ENCODE assay signal across 19 mouse cellular contexts in the genomic region with DNA sequence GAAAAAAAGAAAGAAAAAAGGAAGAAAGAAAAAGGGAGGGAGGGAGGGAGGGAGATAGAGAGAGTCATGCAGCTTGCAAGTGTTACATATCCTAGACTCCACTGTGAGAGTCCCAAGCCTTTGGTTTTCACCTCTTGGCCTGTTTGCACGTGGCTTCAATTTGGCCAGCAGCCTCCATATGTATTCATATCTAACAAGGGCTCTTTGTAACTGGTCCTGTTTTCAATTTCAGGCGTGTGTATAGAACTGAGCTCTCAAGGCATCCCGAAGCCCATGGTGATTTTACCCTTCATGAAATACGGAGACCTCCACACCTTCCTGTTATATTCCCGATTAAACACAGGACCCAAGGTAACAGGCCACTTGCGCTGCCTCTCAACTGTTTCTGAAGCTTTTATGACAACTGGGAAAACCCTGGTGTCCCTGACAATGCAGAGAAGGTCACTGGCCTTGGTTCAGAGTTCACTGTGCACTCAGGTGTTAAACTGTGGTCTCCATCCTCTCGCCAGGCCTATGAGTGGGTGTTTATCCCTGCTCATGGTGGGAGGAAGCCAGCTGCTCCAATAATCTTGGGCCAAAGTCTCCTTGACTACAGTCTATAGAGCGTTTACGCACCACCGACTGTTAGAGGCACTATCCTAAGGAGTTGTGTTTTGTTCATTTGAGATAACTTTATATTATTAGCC. TPM values are rescaled to one million over a fixed set of nuclear protein-coding genes. Genes with fewer than 3 reads are reported as not detected.
A peak's percentile ranks its signal among the peaks of the same experiment; 100 is the strongest.
DNase-seq lines count a peak whose midpoint lies in the region; ATAC-seq lines count a peak whose summit lies in the region.
"Had no signal": no experiment of that assay in that cellular context is flagged by ENCODE, and none has a peak within 500 bp of the region (broad histone marks: within the 10 kb centered on the region; RNA-seq: fewer than 3 reads in every experiment).

No protein-coding gene starts in this region.

- DNase-seq in forebrain, embryonic 10.5 days (ENCODE audit: extremely low spot score, low spot score), result peak; percentile 15
- DNase-seq in NIH3T3 (ENCODE audit: low read depth), result peak; percentile 33
- peak; percentile 26 for DNase-seq in kidney, postnatal 14 days
- DNase-seq in spleen, postnatal 10 days (ENCODE audit: low spot score in 2 of 2), result no peak
- no peak for DNase-seq in adrenal gland, postnatal 10 days
- DNase-seq: cerebellum, postnatal 14 days; heart, postnatal 4 days; lung, adult 2 months; lung, postnatal 4 days; right cerebral cortex, adult 18-20 months; spleen, adult 18-20 months had no signal

- peak overlapping the region; percentile 54; the same call in 1 of the 2 replicates for H3K27ac ChIP-seq in forebrain, embryonic 10.5 days
- no peak overlapping the region for H3K27ac ChIP-seq in forebrain, embryonic 13.5 days
- H3K27ac ChIP-seq in embryonic facial prominence, embryonic 13.5 days, result peak overlapping the region; percentile 69
- H3K27ac ChIP-seq in midbrain, embryonic 13.5 days, result no peak overlapping the region
- H3K27ac ChIP-seq: forebrain, embryonic 15.5 days; midbrain, embryonic 12.5 days; stomach, postnatal 0 days had no signal

- no peaks in the 10 kb centered on the region for H3K27me3 ChIP-seq in forebrain, embryonic 10.5 days (ENCODE audit: poor library complexity, severe bottlenecking)
- no peaks in the 10 kb centered on the region for H3K27me3 ChIP-seq in forebrain, embryonic 13.5 days
- H3K27me3 ChIP-seq in embryonic facial prominence, embryonic 13.5 days, result no peaks in the 10 kb centered on the region
- no peaks in the 10 kb centered on the region for H3K27me3 ChIP-seq in midbrain, embryonic 13.5 days
- H3K27me3 ChIP-seq: forebrain, embryonic 15.5 days; midbrain, embryonic 12.5 days had no signal

- no peaks in the 10 kb centered on the region for H3K9me3 ChIP-seq in forebrain, embryonic 10.5 days
- H3K9me3 ChIP-seq in forebrain, embryonic 13.5 days (replicated peaks), result no peaks in the 10 kb centered on the region
- H3K9me3 ChIP-seq in embryonic facial prominence, embryonic 13.5 days, result no peaks in the 10 kb centered on the region
- no peaks in the 10 kb centered on the region for H3K9me3 ChIP-seq in midbrain, embryonic 13.5 days
- H3K9me3 ChIP-seq: forebrain, embryonic 15.5 days; midbrain, embryonic 12.5 days had no signal

- 75% methylated on average over 10 of the region's 10 CpGs for WGBS in forebrain, embryonic 10.5 days
- 86% methylated on average over 10 of the region's 10 CpGs for WGBS in forebrain, embryonic 13.5 days
- 38% methylated on average over 10 of the region's 10 CpGs for WGBS in embryonic facial prominence, embryonic 13.5 days
- 87% methylated on average over 10 of the region's 10 CpGs for WGBS in midbrain, embryonic 13.5 days

- no peak overlapping the region for H3K4me3 ChIP-seq in forebrain, embryonic 10.5 days
- H3K4me3 ChIP-seq in forebrain, embryonic 13.5 days, result no peak overlapping the region
- H3K4me3 ChIP-seq in embryonic facial prominence, embryonic 13.5 days, result no peak overlapping the region
- H3K4me3 ChIP-seq in midbrain, embryonic 13.5 days (replicated peaks), result no peak overlapping the region
- H3K4me3 ChIP-seq: forebrain, embryonic 15.5 days; midbrain, embryonic 12.5 days had no signal

- ATAC-seq in forebrain, embryonic 13.5 days, result no peak
- no peak for ATAC-seq in embryonic facial prominence, embryonic 13.5 days (ENCODE audit: insufficient number of reproducible peaks, insufficient read depth, low FRiP score, low TSS enrichment, low read depth)
- no peak for ATAC-seq in midbrain, embryonic 13.5 days
- ATAC-seq: forebrain, embryonic 15.5 days; intestine, embryonic 16.5 days had no signal

- H3K4me1 ChIP-seq in forebrain, embryonic 10.5 days, result peaks cover 19% of the 10 kb centered on the region
- H3K4me1 ChIP-seq in forebrain, embryonic 13.5 days, result peaks cover 5% of the 10 kb centered on the region
- H3K4me1 ChIP-seq in embryonic facial prominence, embryonic 13.5 days, result peaks cover 20% of the 10 kb centered on the region
- peaks cover 6% of the 10 kb centered on the region for H3K4me1 ChIP-seq in midbrain, embryonic 13.5 days (replicated peaks)
- H3K4me1 ChIP-seq: forebrain, embryonic 15.5 days had no signal

- no peak overlapping the region for H3K4me2 ChIP-seq in forebrain, embryonic 13.5 days
- no peak overlapping the region for H3K4me2 ChIP-seq in embryonic facial prominence, embryonic 13.5 days
- no peak overlapping the region for H3K4me2 ChIP-seq in midbrain, embryonic 13.5 days (replicated peaks)
- H3K4me2 ChIP-seq: forebrain, embryonic 15.5 days; liver, embryonic 11.5 days; midbrain, embryonic 12.5 days had no signal

- no peak overlapping the region for H3K9ac ChIP-seq in forebrain, embryonic 13.5 days
- no peak overlapping the region for H3K9ac ChIP-seq in embryonic facial prominence, embryonic 13.5 days
- no peak overlapping the region for H3K9ac ChIP-seq in midbrain, embryonic 13.5 days (replicated peaks)
- H3K9ac ChIP-seq: forebrain, embryonic 15.5 days; midbrain, embryonic 12.5 days had no signal

- no peaks in the 10 kb centered on the region; the same call in 1 of the 2 replicates for H3K36me3 ChIP-seq in forebrain, embryonic 10.5 days (replicated peaks)
- no peaks in the 10 kb centered on the region for H3K36me3 ChIP-seq in forebrain, embryonic 13.5 days (ENCODE audit: poor library complexity, severe bottlenecking)
- peaks cover 49% of the 10 kb centered on the region for H3K36me3 ChIP-seq in embryonic facial prominence, embryonic 13.5 days
- H3K36me3 ChIP-seq in midbrain, embryonic 13.5 days, result no peaks in the 10 kb centered on the region
- H3K36me3 ChIP-seq: forebrain, embryonic 15.5 days; midbrain, embryonic 12.5 days had no signal

RNA-seq across cellular contexts. Expression of a gene that starts 34.1 kb away (rescaled TPM):
- 23.6 and 24.7 TPM in 2 replicates for polyA plus RNA-seq in forebrain, embryonic 10.5 days (2016; fragmentation: Nextera tagmentation; extraction: Ambion mirVana)
- polyA plus RNA-seq in forebrain, embryonic 13.5 days (2015; fragmentation: Nextera tagmentation; extraction: Ambion mirVana), result 33.8 and 36.8 TPM in 2 replicates
- polyA plus RNA-seq in embryonic facial prominence, embryonic 13.5 days (2015; fragmentation: Nextera tagmentation; extraction: Ambion mirVana), result 28.4 and 32.0 TPM in 2 replicates
- polyA plus RNA-seq in midbrain, embryonic 13.5 days (2015; fragmentation: Nextera tagmentation; extraction: Ambion mirVana), result 37.6 and 38.3 TPM in 2 replicates
- total RNA-seq in adrenal gland, postnatal 10 days (2021), result 10 to 100 TPM; 33.2 to 37.1 TPM

Comparison
In these comparisons a context has a peak if more than half of its experiments do, and no peak if none do; other contexts are left out.
1. H3K27ac ChIP-seq: peak in forebrain, embryonic 10.5 days (single experiment) and embryonic facial prominence, embryonic 13.5 days (single experiment); none in forebrain, embryonic 13.5 days (single experiment) and midbrain, embryonic 13.5 days (single experiment).
2. DNase-seq: peak in forebrain, embryonic 10.5 days (single experiment), NIH3T3 (single experiment) and kidney, postnatal 14 days (single experiment); none in spleen, postnatal 10 days (0 of 2) and adrenal gland, postnatal 10 days (single experiment).